Mouse (Mus musculus): ENCODE measurements around the gene Cx3cr1. TPM values are rescaled to one million over a fixed set of nuclear protein-coding genes. Genes with fewer than 3 reads are reported as not detected.

Cx3cr1 gene
- polyA plus RNA-seq, 1 experiment from 2014 or later, result 1.8 TPM

GRCm38 (mm10) chr9:120099304-120099703, 29.6 kb upstream of the Cx3cr1 start:
- no peak for TF ChIP-seq CTCF (IDR thresholded peaks at IDR 0.05; ENCODE audit: low read depth)
- TF ChIP-seq EP300 (IDR thresholded peaks at IDR 0.05; ENCODE audit: low read depth), result no peak
- H3K27ac ChIP-seq (ENCODE audit: low read depth), result no peak overlapping the region
- no peak overlapping the region for H3K4me3 ChIP-seq (ENCODE audit: low read depth, low read length)
- ATAC-seq, result no peak
- H3K36me3 ChIP-seq (replicated peaks; ENCODE audit: insufficient read depth, low read length), result no peaks in the 10 kb centered on the region
- DNase-seq, result no peak
- H3K9ac ChIP-seq (replicated peaks), result no peak overlapping the region
- H3K27me3 ChIP-seq (ENCODE audit: insufficient read depth, low read length), result no peaks in the 10 kb centered on the region
- no peak overlapping the region for H3K4me2 ChIP-seq (ENCODE audit: low read depth, low read length)
- H3K4me1 ChIP-seq (ENCODE audit: insufficient read depth), result no peaks in the 10 kb centered on the region
- H3K9me3 ChIP-seq (ENCODE audit: low read length), result no peaks in the 10 kb centered on the region
- 78% methylated on average over 8 of the region's 8 CpGs for WGBS (ENCODE audit: insufficient replicate concordance)

GRCm38 (mm10) chr9:120098682-120099081, 29.0 kb upstream of the Cx3cr1 start:
- peak; percentile 73 for DNase-seq

GRCm38 (mm10) chr9:120095886-120096285, 26.2 kb upstream of the Cx3cr1 start:
- H3K27me3 ChIP-seq (ENCODE audit: insufficient read depth, low read length), result no peaks in the 10 kb centered on the region
- H3K4me2 ChIP-seq (ENCODE audit: low read depth, low read length), result no peak overlapping the region
- no peaks in the 10 kb centered on the region for H3K4me1 ChIP-seq (ENCODE audit: insufficient read depth)
- ATAC-seq, result no peak
- DNase-seq, result no peak
- H3K9me3 ChIP-seq (ENCODE audit: low read length), result no peaks in the 10 kb centered on the region
- no peak overlapping the region for H3K27ac ChIP-seq (ENCODE audit: low read depth)
- H3K9ac ChIP-seq (replicated peaks), result no peak overlapping the region
- WGBS (ENCODE audit: insufficient replicate concordance), result 31% methylated on average over 7 of the region's 7 CpGs
- no peak for TF ChIP-seq EP300 (IDR thresholded peaks at IDR 0.05; ENCODE audit: low read depth)
- no peak overlapping the region for H3K4me3 ChIP-seq (ENCODE audit: low read depth, low read length)
- H3K36me3 ChIP-seq (replicated peaks; ENCODE audit: insufficient read depth, low read length), result no peaks in the 10 kb centered on the region

More at GRCm38 (mm10) chr9:120098682-120099081, 29.0 kb upstream of the Cx3cr1 start:
- H3K27ac ChIP-seq (ENCODE audit: low read depth), result no peak overlapping the region
- H3K9me3 ChIP-seq (ENCODE audit: low read length), result no peaks in the 10 kb centered on the region
- no peaks in the 10 kb centered on the region for H3K27me3 ChIP-seq (ENCODE audit: insufficient read depth, low read length)
- H3K9ac ChIP-seq (replicated peaks), result no peak overlapping the region
- peak; percentile 83 for TF ChIP-seq CTCF (IDR thresholded peaks at IDR 0.05; ENCODE audit: low read depth)
- no peak for TF ChIP-seq EP300 (IDR thresholded peaks at IDR 0.05; ENCODE audit: low read depth)
- H3K4me2 ChIP-seq (ENCODE audit: low read depth, low read length), result no peak overlapping the region
- no peak overlapping the region for H3K4me3 ChIP-seq (ENCODE audit: low read depth, low read length)
- 0 out of 2 replicates have a peak, but pooled peaks have one; percentile 43 for ATAC-seq
- no peaks in the 10 kb centered on the region for H3K36me3 ChIP-seq (replicated peaks; ENCODE audit: insufficient read depth, low read length)
- whole genome bisulfite sequencing (ENCODE audit: insufficient replicate concordance), result 19% methylated on average over 7 of the region's 7 CpGs
- H3K4me1 ChIP-seq (ENCODE audit: insufficient read depth), result no peaks in the 10 kb centered on the region

GRCm38 (mm10) chr9:120093701-120094100, 24.0 kb upstream of the Cx3cr1 start:
- Histone ChIP-seq H3K27me3 (ENCODE audit: insufficient read depth, low read length) (no peaks in the 10 kb centered on the region), H3K27ac (ENCODE audit: low read depth) (no peak overlapping the region), H3K4me2 (ENCODE audit: low read depth, low read length) (no peak overlapping the region), H3K4me1 (ENCODE audit: insufficient read depth) (no peaks in the 10 kb centered on the region), H3K4me3 (ENCODE audit: low read depth, low read length) (no peak overlapping the region), H3K9ac (replicated peaks) (no peak overlapping the region), H3K9me3 (ENCODE audit: low read length) (no peaks in the 10 kb centered on the region), H3K36me3 (replicated peaks; ENCODE audit: insufficient read depth, low read length) (no peaks in the 10 kb centered on the region)
- 78% methylated on average over 13 of the region's 13 CpGs for WGBS (ENCODE audit: insufficient replicate concordance)
- DNase-seq, result no peak
- TF ChIP-seq CTCF (IDR thresholded peaks at IDR 0.05; ENCODE audit: low read depth) (no peak), EP300 (IDR thresholded peaks at IDR 0.05; ENCODE audit: low read depth) (no peak)
- no peak for ATAC-seq

GRCm38 (mm10) chr9:120091696-120092238, 22.1 kb upstream of the Cx3cr1 start, which contains the start of gene Ccr8:
Gene Ccr8, plus strand, starts transcription at chr9:120092114.
- no peak for TF ChIP-seq CTCF (IDR thresholded peaks at IDR 0.05; ENCODE audit: low read depth)
- TF ChIP-seq EP300 (IDR thresholded peaks at IDR 0.05; ENCODE audit: low read depth), result no peak
- H3K27me3 ChIP-seq (ENCODE audit: insufficient read depth, low read length), result no peaks in the 10 kb centered on the region
- ATAC-seq (no peak), DNase-seq (no peak)
- 72% methylated on average over 5 of the region's 5 CpGs for WGBS (ENCODE audit: insufficient replicate concordance)
- H3K4me1 ChIP-seq (ENCODE audit: insufficient read depth), result no peaks in the 10 kb centered on the region
- no peak within 1 kb of the TSS for H3K27ac ChIP-seq (ENCODE audit: low read depth)
- no peak within 1 kb of the TSS for H3K4me3 ChIP-seq (ENCODE audit: low read depth, low read length)
- H3K9ac ChIP-seq (replicated peaks), result no peak within 1 kb of the TSS
- H3K4me2 ChIP-seq (ENCODE audit: low read depth, low read length), result no peak within 1 kb of the TSS
- no peaks in the 10 kb centered on the region for H3K9me3 ChIP-seq (ENCODE audit: low read length)
- no peaks in the 10 kb centered on the region for H3K36me3 ChIP-seq (replicated peaks; ENCODE audit: insufficient read depth, low read length)

- WGBS (ENCODE audit: insufficient replicate concordance), result 81% methylated on average over 10 of the region's 10 CpGs
- Histone ChIP-seq H3K4me3 (ENCODE audit: low read depth, low read length) (no peak overlapping the region), H3K27ac (ENCODE audit: low read depth) (no peak overlapping the region), H3K9me3 (ENCODE audit: low read length) (no peaks in the 10 kb centered on the region), H3K4me1 (ENCODE audit: insufficient read depth) (no peaks in the 10 kb centered on the region), H3K9ac (replicated peaks) (no peak overlapping the region), H3K27me3 (ENCODE audit: insufficient read depth, low read length) (no peaks in the 10 kb centered on the region), H3K36me3 (replicated peaks; ENCODE audit: insufficient read depth, low read length) (no peaks in the 10 kb centered on the region), H3K4me2 (ENCODE audit: low read depth, low read length) (no peak overlapping the region)
- DNase-seq, result no peak
- ATAC-seq, result no peak
- TF ChIP-seq CTCF (IDR thresholded peaks at IDR 0.05; ENCODE audit: low read depth) (no peak), EP300 (IDR thresholded peaks at IDR 0.05; ENCODE audit: low read depth) (no peak)
Observed at GRCm38 (mm10) chr9:120091086-120091485, 21.4 kb upstream of the Cx3cr1 start.

Measured in liver, postnatal 0 days (tissue).